Mouse (Mus musculus): ENCODE results near the gene Ino80b.

GRCm38 (mm10) chr6:83078324-83078858, 46.8 kb downstream of the Ino80b start:
- TF ChIP-seq CHD2 (IDR thresholded peaks at IDR 0.05; ENCODE audit: low read depth, low read length) = no peak
- no peak for TF ChIP-seq ZNF384 (IDR thresholded peaks at IDR 0.05; ENCODE audit: low read depth, low read length)
- no peak for TF ChIP-seq MAFK (IDR thresholded peaks at IDR 0.05; ENCODE audit: insufficient read depth, low read depth, low read length)

All from ES-E14 (cell line).